ENCODE assay signal across 20 mouse cellular contexts in genomic region chr14:16735331-16736012, GRCm38 (mm10).
A peak's percentile ranks its signal among the peaks of the same experiment; 100 is the strongest.
DNase-seq lines count a peak whose midpoint lies in the region; ATAC-seq and TF ChIP-seq lines count a peak whose summit lies in the region.
"Had no signal": no experiment of that assay in that cellular context is flagged by ENCODE, and none has a peak within 500 bp of the region (broad histone marks: within the 10 kb centered on the region; RNA-seq: fewer than 3 reads in every experiment).

No protein-coding gene starts in this region.

- no peak overlapping the region for H3K9ac ChIP-seq in liver, embryonic 11.5 days (ENCODE audit: low read depth, low read length)
- H3K9ac ChIP-seq in liver, embryonic 12.5 days: no peak overlapping the region
- H3K9ac ChIP-seq in kidney, postnatal 0 days (ENCODE audit: low read depth, low read length): no peak overlapping the region
- H3K9ac ChIP-seq: heart, embryonic 15.5 days; neural tube, embryonic 13.5 days had no signal

- no peak for ATAC-seq in liver, embryonic 11.5 days (replicated peaks; ENCODE audit: low FRiP score)
- ATAC-seq in liver, embryonic 12.5 days: no peak
- ATAC-seq in kidney, postnatal 0 days (replicated peaks; ENCODE audit: low FRiP score, low read depth): peak; percentile 49
- ATAC-seq: CD4-positive, CD25-positive, alpha-beta regulatory T cell, adult 4 months; inflammation-experienced regulatory T-cells, adult 6 months had no signal

- TF ChIP-seq POLR2A in kidney, adult 2 months (IDR thresholded peaks at IDR 0.05; ENCODE audit: low read depth, low read length): no peak

- no peak for TF ChIP-seq CTCF in kidney, adult 2 months (conservative IDR thresholded peaks at IDR 0.05; ENCODE audit: insufficient read depth, insufficient read length, low read depth, low read length)
- TF ChIP-seq CTCF in kidney, postnatal 0 days (IDR thresholded peaks at IDR 0.05; ENCODE audit: low read depth): no peak

- no peak overlapping the region for H3K4me2 ChIP-seq in liver, embryonic 11.5 days
- no peak overlapping the region for H3K4me2 ChIP-seq in liver, embryonic 12.5 days
- no peak overlapping the region for H3K4me2 ChIP-seq in kidney, postnatal 0 days (ENCODE audit: low read length)
- H3K4me2 ChIP-seq: heart, embryonic 15.5 days; neural tube, embryonic 13.5 days had no signal

- no peak for DNase-seq in liver, embryonic 11.5 days (ENCODE audit: low spot score)
- peak; percentile 57 for DNase-seq in kidney, adult 2 months
- DNase-seq in kidney, postnatal 0 days (ENCODE audit: low spot score): peak; percentile 92
- peak; percentile 12 for DNase-seq in lung, postnatal 36 days
- no peak for DNase-seq in natural killer cell, adult 2 months (ENCODE audit: low spot score in 2 of 2)
- no peak for DNase-seq in B cell, adult 2 months
- no peak for DNase-seq in heart, adult 11 months
- DNase-seq: adrenal gland, postnatal 25 days; cerebellum, postnatal 14 days; gastrocnemius, postnatal 36 days; thymus, postnatal 25 days had no signal

- H3K4me1 ChIP-seq in liver, embryonic 11.5 days (replicated peaks; ENCODE audit: control insufficient read depth, insufficient read depth, low read length): peaks cover 10% of the 10 kb centered on the region; the same call in 1 of the 2 replicates
- H3K4me1 ChIP-seq in liver, embryonic 12.5 days: no peaks in the 10 kb centered on the region
- H3K4me1 ChIP-seq in kidney, adult 2 months (ENCODE audit: control insufficient read depth, insufficient read depth, low read length): 0 out of 2 replicates have a peak, but pooled peaks cover 6% of the 10 kb centered on the region
- H3K4me1 ChIP-seq in kidney, postnatal 0 days (replicated peaks; ENCODE audit: insufficient read depth, low read length): 0 out of 2 replicates have a peak, but pooled peaks cover 8% of the 10 kb centered on the region

- H3K9me3 ChIP-seq in liver, embryonic 11.5 days (ENCODE audit: control insufficient read depth, low read length): no peaks in the 10 kb centered on the region
- H3K9me3 ChIP-seq in liver, embryonic 12.5 days (replicated peaks): no peaks in the 10 kb centered on the region
- H3K9me3 ChIP-seq in kidney, postnatal 0 days (replicated peaks; ENCODE audit: low read length): no peaks in the 10 kb centered on the region
- H3K9me3 ChIP-seq: embryonic facial prominence, embryonic 10.5 days; heart, embryonic 15.5 days; hindbrain, embryonic 10.5 days; megakaryocyte, embryonic 14.5 days; neural tube, embryonic 13.5 days had no signal

- H3K27me3 ChIP-seq in liver, embryonic 11.5 days (replicated peaks; ENCODE audit: control insufficient read depth, insufficient read depth, low read length): no peaks in the 10 kb centered on the region
- no peaks in the 10 kb centered on the region for H3K27me3 ChIP-seq in liver, embryonic 12.5 days (replicated peaks)
- no peaks in the 10 kb centered on the region; the same call in 1 of the 2 replicates for H3K27me3 ChIP-seq in kidney, adult 2 months (replicated peaks; ENCODE audit: control insufficient read depth, insufficient read depth, low read length)
- no peaks in the 10 kb centered on the region for H3K27me3 ChIP-seq in kidney, postnatal 0 days (ENCODE audit: insufficient read depth, low read length)
- H3K27me3 ChIP-seq: heart, embryonic 15.5 days had no signal

- 0 out of 2 replicates have a peak overlapping the region, but pooled peaks have one; percentile 32 for H3K27ac ChIP-seq in liver, embryonic 11.5 days (ENCODE audit: low read depth, low read length)
- H3K27ac ChIP-seq in liver, embryonic 12.5 days: no peak overlapping the region
- peak overlapping the region; percentile 70 for H3K27ac ChIP-seq in kidney, adult 2 months (ENCODE audit: insufficient read depth, low read depth, low read length)
- H3K27ac ChIP-seq in kidney, postnatal 0 days: peak overlapping the region; percentile 51
- H3K27ac ChIP-seq: embryonic facial prominence, embryonic 10.5 days; heart, embryonic 15.5 days; hindbrain, embryonic 10.5 days; neural tube, embryonic 13.5 days had no signal

- no peaks in the 10 kb centered on the region for H3K36me3 ChIP-seq in liver, embryonic 11.5 days (ENCODE audit: control insufficient read depth, insufficient read depth, low read length)
- H3K36me3 ChIP-seq in liver, embryonic 12.5 days: no peaks in the 10 kb centered on the region
- no peaks in the 10 kb centered on the region for H3K36me3 ChIP-seq in kidney, adult 2 months (ENCODE audit: control insufficient read depth, insufficient read depth, low read length)
- no peaks in the 10 kb centered on the region for H3K36me3 ChIP-seq in kidney, postnatal 0 days (ENCODE audit: insufficient read depth, low read length)
- H3K36me3 ChIP-seq: embryonic facial prominence, embryonic 10.5 days; heart, embryonic 15.5 days; hindbrain, embryonic 10.5 days; neural tube, embryonic 13.5 days had no signal

- no peak overlapping the region for H3K4me3 ChIP-seq in liver, embryonic 11.5 days (ENCODE audit: low read depth, low read length)
- H3K4me3 ChIP-seq in liver, embryonic 12.5 days: no peak overlapping the region
- H3K4me3 ChIP-seq in kidney, adult 2 months (ENCODE audit: insufficient read depth, low read depth, low read length): no peak overlapping the region
- no peak overlapping the region for H3K4me3 ChIP-seq in kidney, postnatal 0 days (replicated peaks; ENCODE audit: low read depth, low read length)
- H3K4me3 ChIP-seq: embryonic facial prominence, embryonic 10.5 days; erythroblast, embryonic 14.5 days; heart, embryonic 15.5 days; hindbrain, embryonic 10.5 days; megakaryocyte, embryonic 14.5 days; neural tube, embryonic 13.5 days had no signal

- 52% methylated on average over 4 of the region's 4 CpGs for WGBS in liver, embryonic 11.5 days
- WGBS in liver, embryonic 12.5 days (ENCODE audit: insufficient replicate concordance): 50% methylated on average over 4 of the region's 4 CpGs
- WGBS in kidney, adult 2 months: 37% methylated on average over 4 of the region's 4 CpGs
- 24% methylated on average over 4 of the region's 4 CpGs for WGBS in kidney, postnatal 0 days

Comparison
In these comparisons a context has a peak if more than half of its experiments do, and no peak if none do; other contexts are left out.
1. DNase-seq: peak in kidney, adult 2 months (single experiment), kidney, postnatal 0 days (single experiment) and lung, postnatal 36 days (single experiment); none in liver, embryonic 11.5 days (single experiment), natural killer cell, adult 2 months (0 of 2), B cell, adult 2 months (0 of 2) and heart, adult 11 months (single experiment).